Mouse (Mus musculus): ENCODE data around the gene Rptor. TPM values are rescaled to one million over a fixed set of nuclear protein-coding genes. Genes with fewer than 3 reads are reported as not detected.

The Rptor gene
- total RNA-seq, 2 experiments from 2014 or later: 50.2 to 61.3 TPM

GRCm38 (mm10) chr11:119839411-119840342 is 237.0 kb downstream of the Rptor start:
- DNase-seq (ENCODE audit: low spot score in 2 of 2): no peak

GRCm38 (mm10) chr11:119846608-119847007 is 243.9 kb downstream of the Rptor start:
- no peak for DNase-seq (ENCODE audit: low spot score in 2 of 2)

- no peak for DNase-seq (ENCODE audit: low spot score in 2 of 2)
These were observed 244.4 kb downstream of the Rptor start for GRCm38 (mm10) chr11:119847076-119847475.

- DNase-seq (ENCODE audit: low spot score in 2 of 2): no peak
These were observed 244.9 kb downstream of the Rptor start for GRCm38 (mm10) chr11:119847569-119847968.

GRCm38 (mm10) chr11:119848189-119848588 is 245.5 kb downstream of the Rptor start:
- no peak for DNase-seq (ENCODE audit: low spot score in 2 of 2)

GRCm38 (mm10) chr11:119855999-119856398 is 253.3 kb downstream of the Rptor start:
- DNase-seq (ENCODE audit: low spot score in 2 of 2): no peak

GRCm38 (mm10) chr11:119862523-119863299 is 260.0 kb downstream of the Rptor start:
- no peak for DNase-seq (ENCODE audit: low spot score in 2 of 2)

- no peak for DNase-seq (ENCODE audit: low spot score in 2 of 2)
These were observed 260.7 kb downstream of the Rptor start for GRCm38 (mm10) chr11:119863421-119863821.

GRCm38 (mm10) chr11:119866837-119867236 is 264.1 kb downstream of the Rptor start:
- no peak for DNase-seq (ENCODE audit: low spot score in 2 of 2)

GRCm38 (mm10) chr11:119868138-119868537 is 265.4 kb downstream of the Rptor start:
- DNase-seq (ENCODE audit: low spot score in 2 of 2): no peak

GRCm38 (mm10) chr11:119868556-119868955 is 265.9 kb downstream of the Rptor start:
- DNase-seq (ENCODE audit: low spot score in 2 of 2): no peak

- no peak for DNase-seq (ENCODE audit: low spot score in 2 of 2)
These were observed 268.4 kb downstream of the Rptor start for GRCm38 (mm10) chr11:119871141-119871540.

GRCm38 (mm10) chr11:119873643-119874042 is 270.9 kb downstream of the Rptor start:
- no peak for DNase-seq (ENCODE audit: low spot score in 2 of 2)

GRCm38 (mm10) chr11:119874841-119875240 is 272.1 kb downstream of the Rptor start:
- DNase-seq (ENCODE audit: low spot score in 2 of 2): no peak

GRCm38 (mm10) chr11:119875685-119876084 is 273.0 kb downstream of the Rptor start:
- DNase-seq (ENCODE audit: low spot score in 2 of 2): no peak

GRCm38 (mm10) chr11:119877124-119877523 is 274.4 kb downstream of the Rptor start:
- no peak for DNase-seq (ENCODE audit: low spot score in 2 of 2)

- DNase-seq (ENCODE audit: low spot score in 2 of 2): no peak
These were observed 276.9 kb downstream of the Rptor start for GRCm38 (mm10) chr11:119879573-119879972.

GRCm38 (mm10) chr11:119883646-119884045 is 280.9 kb downstream of the Rptor start:
- no peak for DNase-seq (ENCODE audit: low spot score in 2 of 2)

GRCm38 (mm10) chr11:119889966-119890365 is 287.3 kb downstream of the Rptor start:
- DNase-seq (ENCODE audit: low spot score in 2 of 2): no peak

GRCm38 (mm10) chr11:119891601-119892215 is 289.0 kb downstream of the Rptor start:
- DNase-seq (ENCODE audit: low spot score in 2 of 2): no peak

GRCm38 (mm10) chr11:119893667-119894236 is 291.0 kb downstream of the Rptor start:
- no peak for DNase-seq (ENCODE audit: low spot score in 2 of 2)
